Mouse (Mus musculus): ENCODE data around the gene Srek1ip1. TPM values are rescaled to one million over a fixed set of nuclear protein-coding genes. Genes with fewer than 3 reads are reported as not detected.

Srek1ip1 gene
- total RNA-seq (2023): 11.2 TPM

GRCm38 (mm10) chr13:104792184-104792583, at the start of gene Srek1ip1:
Srek1ip1 (plus strand) TSS chr13:104792484.

DNA sequence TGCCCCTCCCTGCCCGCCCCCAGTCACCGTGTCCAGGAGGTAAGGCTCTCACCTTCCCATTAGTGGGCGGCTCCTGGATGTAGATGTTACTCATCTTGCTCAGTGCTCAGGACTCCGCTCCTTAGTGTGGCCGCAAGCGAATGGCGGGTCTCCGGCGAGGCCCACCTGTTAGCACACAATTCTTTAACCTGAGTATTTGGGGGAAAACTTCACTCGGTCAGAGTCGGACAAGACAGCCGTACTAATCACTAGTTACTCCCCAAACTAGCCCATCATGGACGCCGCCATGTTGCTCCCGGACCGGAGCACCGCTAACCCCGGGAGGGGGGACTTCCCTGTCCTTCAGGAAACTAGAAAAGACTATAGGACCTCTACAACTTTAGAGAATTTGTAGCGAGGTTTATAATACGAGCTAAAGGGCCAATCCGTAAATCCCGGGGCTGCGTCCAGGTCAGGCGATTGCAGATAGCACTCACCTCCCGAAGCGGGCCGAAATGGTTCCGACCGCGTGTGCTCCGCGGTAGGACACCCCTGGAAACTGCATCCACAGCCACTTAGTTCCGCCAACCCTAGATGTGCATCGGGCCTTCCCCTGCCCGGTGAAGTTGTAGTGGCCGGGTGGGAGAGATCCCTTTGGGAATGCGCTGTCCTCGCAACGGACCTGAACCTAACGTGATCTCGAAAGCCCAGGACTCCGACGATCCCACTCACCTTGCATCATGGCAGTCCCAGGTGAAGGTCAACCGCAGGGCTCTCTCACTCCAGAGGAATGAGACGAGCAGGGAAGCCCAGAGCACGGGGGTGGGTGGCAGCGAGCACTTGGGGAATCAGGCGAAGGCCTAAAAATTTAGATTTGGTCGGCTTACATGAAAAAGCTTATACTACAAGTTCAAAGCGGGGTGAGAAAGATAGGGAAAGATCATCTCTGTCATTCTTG, 24.6 kb downstream of the Srek1ip1 start, which contains the start of gene Cwc27:
TSS of gene Cwc27 (minus strand) at position 508 of the 937 bp plus-strand sequence.

DNA sequence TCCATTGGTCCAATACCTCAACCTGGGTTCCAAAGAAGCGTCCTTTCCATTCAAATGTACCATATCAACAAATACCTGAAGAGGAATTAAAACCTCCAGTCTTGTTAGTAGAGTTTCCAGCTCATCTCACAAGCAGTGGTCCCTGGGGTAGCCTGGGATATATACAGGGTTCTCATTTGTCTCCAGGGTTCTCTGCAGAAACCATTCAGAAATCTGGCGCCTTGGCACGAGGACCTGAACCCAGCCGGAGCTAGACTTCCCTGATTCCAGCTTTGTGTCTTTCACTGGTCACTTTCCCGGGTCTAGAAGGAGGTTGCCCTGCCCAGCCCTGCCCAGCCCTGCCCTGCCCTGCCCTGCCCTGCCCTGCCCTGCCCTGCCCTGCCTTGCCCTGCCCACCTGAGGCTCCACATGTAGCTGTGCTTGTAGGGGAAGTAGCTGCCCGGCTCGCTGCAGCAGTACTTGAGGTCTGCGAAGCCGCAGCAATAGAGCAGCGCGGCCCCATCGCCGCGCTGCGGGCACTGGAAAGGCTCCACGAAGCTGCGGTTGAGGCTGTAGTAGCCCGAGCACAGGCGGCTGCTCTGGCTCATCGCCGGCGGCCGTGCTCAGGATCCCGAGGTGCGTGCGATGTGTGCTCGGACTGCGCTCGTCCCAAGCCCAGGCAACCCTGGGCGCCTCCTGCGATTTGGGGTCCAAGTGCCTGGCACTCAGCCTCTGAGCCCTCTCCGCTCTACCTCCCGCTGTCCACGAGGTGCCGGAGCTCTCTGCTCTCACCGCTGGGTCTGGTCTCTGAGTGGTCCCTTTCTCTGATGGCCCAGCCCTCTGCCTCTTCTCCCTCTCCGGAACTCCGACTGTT, 71.1 kb downstream of the Srek1ip1 start, which contains the start of gene Shisal2b:
TSS of gene Shisal2b (minus strand) at position 767 of the 853 bp plus-strand sequence.

Other genes with a start within 250 kb of the Srek1ip1 start
- gene Cwc27, start 24.7 kb downstream of the Srek1ip1 start, total RNA-seq (2023): 21.6 TPM
- not detected for gene Shisal2b, start 71.4 kb downstream of the Srek1ip1 start, total RNA-seq (2023)